In genomic region chr19:30379767-30380166, GRCm38 (mm10) we compare ENCODE assay signal across 30 mouse cellular contexts.
DNase-seq lines count a peak whose midpoint lies in the region; ATAC-seq and TF ChIP-seq lines count a peak whose summit lies in the region.
"Had no signal": no experiment of that assay in that cellular context is flagged by ENCODE, and none has a peak within 500 bp of the region (broad histone marks: within the 10 kb centered on the region; RNA-seq: fewer than 3 reads in every experiment).

No protein-coding gene starts in this region.

- TF ChIP-seq CTCF in hindbrain, postnatal 0 days (IDR thresholded peaks at IDR 0.05; ENCODE audit: low read depth): no peak

- no peaks in the 10 kb centered on the region for H3K4me1 ChIP-seq in forebrain, embryonic 15.5 days
- H3K4me1 ChIP-seq in forebrain, embryonic 12.5 days: no peaks in the 10 kb centered on the region
- no peaks in the 10 kb centered on the region for H3K4me1 ChIP-seq in hindbrain, postnatal 0 days (ENCODE audit: insufficient read depth, low read length)
- no peaks in the 10 kb centered on the region for H3K4me1 ChIP-seq in hindbrain, embryonic 10.5 days (replicated peaks)
- H3K4me1 ChIP-seq in midbrain, embryonic 16.5 days (ENCODE audit: control insufficient read depth, insufficient read depth, low read length): peaks cover 3% of the 10 kb centered on the region; the same call in 1 of the 2 replicates
- H3K4me1 ChIP-seq in midbrain, embryonic 10.5 days: no peaks in the 10 kb centered on the region
- H3K4me1 ChIP-seq: heart, embryonic 12.5 days; hindbrain, embryonic 12.5 days; limb, embryonic 15.5 days had no signal

- no peaks in the 10 kb centered on the region for H3K9me3 ChIP-seq in forebrain, embryonic 15.5 days
- H3K9me3 ChIP-seq in forebrain, embryonic 12.5 days: no peaks in the 10 kb centered on the region
- no peaks in the 10 kb centered on the region for H3K9me3 ChIP-seq in hindbrain, postnatal 0 days (ENCODE audit: low read length)
- no peaks in the 10 kb centered on the region for H3K9me3 ChIP-seq in hindbrain, embryonic 10.5 days
- H3K9me3 ChIP-seq in midbrain, embryonic 16.5 days (replicated peaks; ENCODE audit: control insufficient read depth, low read length, poor library complexity, severe bottlenecking): no peaks in the 10 kb centered on the region
- no peaks in the 10 kb centered on the region for H3K9me3 ChIP-seq in midbrain, embryonic 10.5 days (replicated peaks)
- H3K9me3 ChIP-seq: embryonic facial prominence, embryonic 12.5 days; G1E; heart, embryonic 12.5 days; hindbrain, embryonic 12.5 days; limb, embryonic 15.5 days; megakaryocyte, embryonic 14.5 days had no signal

- H3K27me3 ChIP-seq in forebrain, embryonic 15.5 days: no peaks in the 10 kb centered on the region
- no peaks in the 10 kb centered on the region for H3K27me3 ChIP-seq in forebrain, embryonic 12.5 days
- no peaks in the 10 kb centered on the region for H3K27me3 ChIP-seq in hindbrain, postnatal 0 days (ENCODE audit: insufficient read depth, low read length)
- H3K27me3 ChIP-seq in hindbrain, embryonic 10.5 days (ENCODE audit: insufficient read depth, poor library complexity, severe bottlenecking): no peaks in the 10 kb centered on the region
- no peaks in the 10 kb centered on the region for H3K27me3 ChIP-seq in midbrain, embryonic 16.5 days (ENCODE audit: control insufficient read depth, insufficient read depth, low read depth, low read length)
- H3K27me3 ChIP-seq in midbrain, embryonic 10.5 days (ENCODE audit: low read depth, poor library complexity, severe bottlenecking): no peaks in the 10 kb centered on the region
- H3K27me3 ChIP-seq: CH12.LX; embryonic facial prominence, embryonic 12.5 days; heart, embryonic 12.5 days; hindbrain, embryonic 12.5 days; limb, embryonic 15.5 days; megakaryocyte, embryonic 14.5 days had no signal

- DNase-seq in hindbrain, postnatal 0 days (ENCODE audit: low spot score): peak; percentile 35
- DNase-seq in hindbrain, embryonic 10.5 days (ENCODE audit: low spot score): no peak
- DNase-seq in midbrain, embryonic 10.5 days (ENCODE audit: low spot score): no peak
- DNase-seq in brain, embryonic 18.5 days (ENCODE audit: low read depth, low spot score): peak; percentile 3
- DNase-seq in urinary bladder, postnatal 10 days (ENCODE audit: low spot score): no peak
- DNase-seq: adrenal gland, postnatal 36 days; B cell, adult 2 months; cerebellum, adult 18-20 months; cerebellum, postnatal 14 days; gastrocnemius, postnatal 14 days; heart, adult 11 months; heart, postnatal 10 days; kidney, adult 18-20 months; kidney, postnatal 4 days; left cerebral cortex, postnatal 4 days; right cerebral cortex, postnatal 14 days had no signal

- H3K9ac ChIP-seq in forebrain, embryonic 15.5 days (replicated peaks): no peak overlapping the region
- no peak overlapping the region for H3K9ac ChIP-seq in forebrain, embryonic 12.5 days
- H3K9ac ChIP-seq in hindbrain, postnatal 0 days (replicated peaks; ENCODE audit: low read length): no peak overlapping the region
- no peak overlapping the region for H3K9ac ChIP-seq in midbrain, embryonic 16.5 days (ENCODE audit: low read depth, low read length)
- H3K9ac ChIP-seq: embryonic facial prominence, embryonic 12.5 days; heart, embryonic 12.5 days; hindbrain, embryonic 12.5 days; limb, embryonic 15.5 days; liver, embryonic 14.5 days; lung, embryonic 14.5 days had no signal

- ATAC-seq in forebrain, embryonic 15.5 days (replicated peaks): 0 out of 2 replicates have a peak, but pooled peaks have one; percentile 43
- no peak for ATAC-seq in forebrain, embryonic 12.5 days (ENCODE audit: low FRiP score)
- ATAC-seq in hindbrain, postnatal 0 days: no peak
- peak; percentile 73 for ATAC-seq in midbrain, embryonic 16.5 days
- ATAC-seq: inflammation-experienced regulatory T-cells, adult 6 months; Patski had no signal

- no peak overlapping the region for H3K27ac ChIP-seq in forebrain, embryonic 15.5 days (replicated peaks)
- H3K27ac ChIP-seq in forebrain, embryonic 12.5 days: no peak overlapping the region
- no peak overlapping the region for H3K27ac ChIP-seq in hindbrain, postnatal 0 days
- no peak overlapping the region for H3K27ac ChIP-seq in hindbrain, embryonic 10.5 days
- no peak overlapping the region for H3K27ac ChIP-seq in midbrain, embryonic 16.5 days (ENCODE audit: low read length)
- H3K27ac ChIP-seq in midbrain, embryonic 10.5 days (replicated peaks): no peak overlapping the region
- H3K27ac ChIP-seq: embryonic facial prominence, embryonic 12.5 days; hindbrain, embryonic 12.5 days; limb, embryonic 15.5 days; liver, embryonic 14.5 days had no signal

- no peak overlapping the region for H3K4me2 ChIP-seq in forebrain, embryonic 15.5 days (replicated peaks)
- no peak overlapping the region for H3K4me2 ChIP-seq in forebrain, embryonic 12.5 days
- H3K4me2 ChIP-seq in hindbrain, postnatal 0 days (ENCODE audit: low read depth, low read length): no peak overlapping the region
- H3K4me2 ChIP-seq in midbrain, embryonic 16.5 days (ENCODE audit: low read length): no peak overlapping the region
- H3K4me2 ChIP-seq: embryonic facial prominence, embryonic 12.5 days; heart, embryonic 12.5 days; hindbrain, embryonic 12.5 days; limb, embryonic 15.5 days had no signal

- H3K4me3 ChIP-seq in forebrain, embryonic 15.5 days: no peak overlapping the region
- no peak overlapping the region for H3K4me3 ChIP-seq in forebrain, embryonic 12.5 days (replicated peaks)
- H3K4me3 ChIP-seq in hindbrain, postnatal 0 days (ENCODE audit: low read length): no peak overlapping the region
- no peak overlapping the region for H3K4me3 ChIP-seq in hindbrain, embryonic 10.5 days
- no peak overlapping the region for H3K4me3 ChIP-seq in midbrain, embryonic 16.5 days (ENCODE audit: low read depth, low read length)
- H3K4me3 ChIP-seq in midbrain, embryonic 10.5 days: no peak overlapping the region
- H3K4me3 ChIP-seq: embryonic facial prominence, embryonic 12.5 days; heart, embryonic 12.5 days; hindbrain, embryonic 12.5 days; limb, embryonic 15.5 days; megakaryocyte, embryonic 14.5 days had no signal

- H3K36me3 ChIP-seq in forebrain, embryonic 15.5 days: no peaks in the 10 kb centered on the region
- H3K36me3 ChIP-seq in forebrain, embryonic 12.5 days (replicated peaks): no peaks in the 10 kb centered on the region
- no peaks in the 10 kb centered on the region for H3K36me3 ChIP-seq in hindbrain, postnatal 0 days (ENCODE audit: insufficient read depth, low read length)
- H3K36me3 ChIP-seq in hindbrain, embryonic 10.5 days: no peaks in the 10 kb centered on the region
- H3K36me3 ChIP-seq in midbrain, embryonic 16.5 days (ENCODE audit: control insufficient read depth, insufficient read depth, low read length): no peaks in the 10 kb centered on the region
- no peaks in the 10 kb centered on the region for H3K36me3 ChIP-seq in midbrain, embryonic 10.5 days
- H3K36me3 ChIP-seq: embryonic facial prominence, embryonic 12.5 days; G1E; heart, embryonic 12.5 days; hindbrain, embryonic 12.5 days; limb, embryonic 15.5 days had no signal

- WGBS in forebrain, embryonic 15.5 days: 48% methylated on average over 6 of the region's 6 CpGs
- WGBS in forebrain, embryonic 12.5 days: 70% methylated on average over 6 of the region's 6 CpGs
- WGBS in hindbrain, postnatal 0 days: 46% methylated on average over 6 of the region's 6 CpGs
- 76% methylated on average over 6 of the region's 6 CpGs for WGBS in hindbrain, embryonic 10.5 days
- 46% methylated on average over 6 of the region's 6 CpGs for WGBS in midbrain, embryonic 16.5 days
- 75% methylated on average over 6 of the region's 6 CpGs for WGBS in midbrain, embryonic 10.5 days

Comparison
In these comparisons a context has a peak if more than half of its experiments do, and no peak if none do; other contexts are left out.
1. ATAC-seq: peak in forebrain, embryonic 15.5 days (single experiment) and midbrain, embryonic 16.5 days (single experiment); none in forebrain, embryonic 12.5 days (single experiment) and hindbrain, postnatal 0 days (single experiment).
2. DNase-seq: peak in hindbrain, postnatal 0 days (single experiment) and brain, embryonic 18.5 days (single experiment); none in hindbrain, embryonic 10.5 days (single experiment), midbrain, embryonic 10.5 days (single experiment) and urinary bladder, postnatal 10 days (single experiment).